Mouse (Mus musculus) cerebral cortex, adult 2 months (tissue): ENCODE data around the gene Lemd2.

Source experiments
- WGBS: fragments of 180-500 bp; shearing (Covaris S2); methylation state at CpG from one replicate; pipeline ENCODE4 v1.1.7; 2018; 5-methylcytosine and 5-hydroxymethylcytosine counted together

Gene Lemd2

DNA sequence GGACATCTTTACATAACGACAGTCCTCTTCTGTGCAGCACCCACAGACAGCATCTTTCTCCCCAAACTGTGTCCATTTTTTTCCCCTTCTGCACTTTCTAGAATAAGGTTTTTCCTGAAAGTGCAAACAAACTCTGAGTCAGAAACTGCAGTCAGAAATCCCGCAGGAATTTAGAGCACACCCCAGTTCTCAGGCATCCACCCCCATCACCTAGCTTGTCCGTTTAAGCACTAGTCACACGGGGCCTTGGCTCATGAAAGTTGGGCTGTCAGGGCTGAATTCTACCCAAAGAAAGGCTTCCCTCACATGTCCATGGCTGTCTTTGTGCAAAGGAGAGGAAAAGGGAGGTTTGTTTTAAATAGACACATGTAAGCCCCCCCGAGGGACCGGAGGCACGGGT, 23.0 kb upstream of the Lemd2 start:
- WGBS, result 32% methylated on average over 7 of the region's 7 CpGs

DNA sequence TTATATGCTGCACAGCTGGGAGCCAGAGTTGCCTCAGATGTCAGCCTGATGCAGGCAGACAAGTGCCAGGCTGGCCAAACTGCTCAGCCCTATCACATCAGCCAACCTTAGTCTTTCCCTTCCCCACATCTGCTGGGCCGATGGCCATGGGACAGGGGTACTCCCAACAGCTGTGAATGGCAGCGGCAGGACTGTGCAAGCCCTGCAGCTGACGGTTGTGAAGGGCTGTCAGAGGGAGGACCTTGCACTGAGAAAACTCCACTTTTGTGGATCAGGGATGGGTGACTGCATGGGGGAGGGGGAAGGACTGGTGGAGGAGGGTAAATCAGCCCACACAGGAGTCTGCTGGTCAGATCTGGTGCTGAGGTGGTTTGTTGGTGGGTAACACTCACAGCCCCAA, 22.4 kb upstream of the Lemd2 start:
- 48% methylated on average over 3 of the region's 3 CpGs for WGBS

DNA sequence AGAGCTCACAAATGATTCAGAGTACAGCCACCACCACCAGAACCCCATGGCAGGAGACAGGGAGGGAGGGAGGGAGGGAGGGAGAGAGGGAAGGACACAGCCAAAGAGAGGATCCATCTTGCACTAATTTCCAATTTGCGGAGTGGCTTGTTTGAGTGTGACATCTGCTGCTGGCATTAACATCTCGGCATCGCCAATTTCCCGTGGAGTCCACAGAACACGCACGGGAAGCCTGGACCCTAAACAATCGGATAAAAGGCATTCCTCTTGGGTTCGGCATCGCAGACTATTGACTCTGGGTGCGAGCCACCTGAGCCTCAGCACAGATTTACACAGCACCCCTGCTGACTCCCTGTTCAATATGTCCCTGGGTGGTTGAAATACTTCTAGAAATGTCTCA, 21.5 kb upstream of the Lemd2 start:
- WGBS, result 82% methylated on average over 10 of the region's 10 CpGs

DNA sequence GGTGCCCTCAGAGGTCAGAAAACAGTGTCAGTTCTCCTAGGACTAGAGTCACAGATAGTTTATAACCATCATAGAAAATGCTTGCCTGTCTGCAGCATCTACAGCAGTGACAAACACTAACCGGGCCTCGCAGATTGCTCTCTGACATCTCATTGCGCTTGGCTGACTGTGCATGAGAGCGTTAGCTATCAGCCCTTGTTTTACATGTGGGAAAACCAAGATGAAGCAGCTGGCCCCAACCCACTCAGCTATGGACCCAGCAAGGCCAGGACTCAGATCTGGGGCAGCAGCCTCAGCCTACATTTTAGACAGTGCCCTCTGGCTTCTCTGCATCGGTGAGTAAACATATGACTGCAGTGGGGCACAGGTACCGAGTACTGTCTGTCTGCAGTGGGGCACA, 19.6 kb upstream of the Lemd2 start:
- 90% methylated on average over 6 of the region's 6 CpGs for WGBS

DNA sequence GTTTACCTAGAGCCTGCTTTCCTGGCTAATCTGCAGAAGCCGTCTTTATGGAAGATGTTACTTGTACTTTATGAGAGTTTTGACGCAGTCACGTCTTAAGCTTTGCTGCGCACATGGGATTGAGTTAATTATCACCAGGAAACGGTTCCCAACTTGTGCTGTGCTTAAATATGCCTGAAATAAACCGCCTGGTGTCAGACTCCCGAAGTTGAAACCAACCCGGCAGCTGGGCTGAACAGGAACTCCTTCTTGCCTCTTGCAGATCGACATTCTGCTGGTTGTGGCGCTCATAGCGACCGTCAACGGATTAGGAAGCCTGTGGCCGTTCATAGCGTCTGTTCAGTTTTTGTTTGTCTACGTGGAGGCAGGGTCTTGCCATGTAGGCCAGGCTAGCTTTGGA, 17.3 kb upstream of the Lemd2 start:
- 60% methylated on average over 16 of the region's 16 CpGs for WGBS

- WGBS, result 69% methylated on average over 6 of the region's 6 CpGs
Measured at GRCm38 (mm10) chr17:27218916-27219315, 14.6 kb upstream of the Lemd2 start.

GRCm38 (mm10) chr17:27218364-27218763, 14.1 kb upstream of the Lemd2 start:
- 75% methylated on average over 4 of the region's 8 CpGs for WGBS

DNA sequence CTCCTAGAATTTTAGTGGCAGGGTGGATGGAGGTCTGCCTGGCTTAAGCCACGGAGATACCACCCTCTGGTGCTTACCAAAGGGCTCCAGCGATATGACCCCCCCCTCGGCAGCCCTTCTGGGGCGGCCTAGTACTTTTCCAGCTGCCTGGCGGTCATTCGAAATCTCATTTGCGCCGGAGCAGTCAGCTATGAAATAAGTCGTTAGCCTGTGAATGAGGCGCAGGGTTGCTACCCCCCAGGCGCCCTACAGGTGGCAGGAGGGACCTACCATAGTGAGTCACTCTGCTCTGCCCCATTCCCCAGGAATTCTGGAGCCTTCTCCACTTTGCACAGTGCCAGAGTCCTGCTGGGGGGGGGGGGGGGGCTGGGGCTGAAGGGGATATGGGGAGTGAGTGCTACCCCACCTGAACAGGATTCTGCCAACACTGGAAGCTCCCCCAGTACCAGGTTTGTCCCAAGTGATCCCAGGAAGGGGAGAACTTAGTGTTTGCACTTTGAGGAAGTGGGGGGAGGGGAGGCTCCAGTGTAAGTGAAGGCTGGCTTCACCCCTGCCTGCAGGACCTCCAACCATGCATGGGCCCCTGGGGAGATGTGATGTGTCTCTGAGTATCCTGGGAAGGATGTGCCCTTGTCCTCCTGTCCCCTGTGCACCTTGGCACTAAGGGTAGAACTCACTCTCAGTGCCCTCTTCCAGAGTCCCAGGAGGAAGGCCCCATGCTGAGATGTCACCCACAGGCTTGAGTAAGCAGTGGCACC, 8.7 kb upstream of the Lemd2 start:
- 25% methylated on average over 11 of the region's 11 CpGs for WGBS

- 83% methylated on average over 6 of the region's 6 CpGs for WGBS
Measured at GRCm38 (mm10) chr17:27212006-27212405, 7.7 kb upstream of the Lemd2 start.

- WGBS, result 82% methylated on average over 11 of the region's 11 CpGs
Measured at GRCm38 (mm10) chr17:27207113-27207707, 2.9 kb upstream of the Lemd2 start.

DNA sequence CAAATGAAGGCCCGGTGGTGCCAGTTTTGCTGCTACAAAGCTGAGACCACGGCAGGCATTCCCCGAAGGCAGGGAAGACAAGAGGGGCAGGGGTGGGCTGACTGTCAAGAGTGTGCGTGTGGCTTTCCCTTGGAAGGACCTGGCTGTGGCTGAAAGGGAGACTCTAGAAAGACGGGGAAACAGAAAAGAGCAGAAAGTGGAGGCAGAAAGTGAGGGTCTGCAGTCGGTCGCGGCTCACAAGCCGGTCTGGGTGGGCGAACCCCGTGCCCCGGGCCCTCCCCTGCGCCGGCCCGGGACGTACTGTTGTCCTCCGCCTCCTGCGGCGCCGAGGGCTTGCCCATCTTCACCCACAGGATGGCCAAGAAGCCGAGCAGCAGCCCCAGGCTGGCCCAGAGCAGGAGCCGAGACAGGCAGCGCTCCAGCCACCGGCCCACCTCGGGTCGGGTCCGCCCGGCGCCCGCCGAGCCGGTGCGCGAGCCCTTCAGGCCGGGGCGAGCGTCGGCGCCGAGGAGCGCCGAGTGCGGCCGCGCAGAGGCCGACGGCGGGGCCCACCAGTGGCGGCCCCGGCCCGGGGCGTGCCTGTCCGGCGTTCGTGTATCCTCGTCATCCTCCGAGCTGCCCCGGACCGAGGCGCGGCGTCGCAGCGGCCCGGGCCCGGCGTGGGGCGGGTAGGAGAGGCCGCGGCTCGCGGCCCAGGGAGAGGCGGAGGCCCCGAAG, 753 bp downstream of the Lemd2 start:
- WGBS, result under 1% methylated on average over 71 of the region's 74 CpGs

DNA sequence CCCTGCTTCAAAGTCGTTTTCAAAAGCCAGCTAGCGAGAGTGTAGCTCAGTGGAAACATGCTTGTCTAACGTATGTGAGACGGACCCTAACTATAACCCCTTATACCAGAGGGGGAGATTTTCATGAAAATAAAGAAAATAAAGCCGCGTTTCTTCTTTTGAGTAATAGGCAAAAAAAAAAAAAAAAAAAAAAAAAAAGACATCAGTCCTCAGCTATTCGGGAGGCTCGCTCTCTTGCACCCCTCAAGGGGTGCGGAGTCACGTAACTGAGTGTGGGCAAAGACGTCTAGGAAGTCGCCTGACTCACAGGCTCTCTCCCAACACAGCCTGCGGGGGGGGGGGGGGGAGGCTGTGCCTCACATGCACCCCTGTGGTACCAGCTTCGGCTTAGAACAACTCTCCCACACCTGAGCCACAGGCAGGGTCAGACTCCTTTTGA, 1.3 kb downstream of the Lemd2 start:
- WGBS, result 40% methylated on average over 14 of the region's 14 CpGs

GRCm38 (mm10) chr17:27201981-27202380, 2.3 kb downstream of the Lemd2 start:
- 93% methylated on average over 2 of the region's 2 CpGs for WGBS

- 71% methylated on average over 11 of the region's 11 CpGs for WGBS
Measured at GRCm38 (mm10) chr17:27200801-27201200, 3.5 kb downstream of the Lemd2 start.

GRCm38 (mm10) chr17:27199864-27200263, 4.4 kb downstream of the Lemd2 start:
- WGBS, result 46% methylated on average over 7 of the region's 7 CpGs

DNA sequence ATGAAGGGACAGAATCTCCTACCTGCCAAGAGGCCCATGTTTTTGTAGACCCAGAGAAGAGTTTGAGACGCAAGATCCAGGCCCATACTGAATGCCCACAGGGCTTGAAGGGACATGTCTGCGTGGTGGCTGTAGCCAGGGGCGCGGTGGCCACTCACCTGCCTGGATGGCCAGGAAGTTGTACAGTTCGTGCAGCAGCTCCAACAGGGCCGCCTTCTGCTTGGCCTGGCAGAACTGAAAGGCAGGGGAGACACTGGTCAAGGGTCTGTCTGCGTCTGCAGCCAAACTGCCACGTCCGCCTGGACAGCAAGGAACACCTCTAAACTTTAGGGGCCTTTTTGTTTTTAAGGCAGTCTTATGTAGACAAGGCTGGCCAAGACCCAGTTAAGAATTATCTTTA, 5.1 kb downstream of the Lemd2 start:
- WGBS, result 99% methylated on average over 9 of the region's 9 CpGs

DNA sequence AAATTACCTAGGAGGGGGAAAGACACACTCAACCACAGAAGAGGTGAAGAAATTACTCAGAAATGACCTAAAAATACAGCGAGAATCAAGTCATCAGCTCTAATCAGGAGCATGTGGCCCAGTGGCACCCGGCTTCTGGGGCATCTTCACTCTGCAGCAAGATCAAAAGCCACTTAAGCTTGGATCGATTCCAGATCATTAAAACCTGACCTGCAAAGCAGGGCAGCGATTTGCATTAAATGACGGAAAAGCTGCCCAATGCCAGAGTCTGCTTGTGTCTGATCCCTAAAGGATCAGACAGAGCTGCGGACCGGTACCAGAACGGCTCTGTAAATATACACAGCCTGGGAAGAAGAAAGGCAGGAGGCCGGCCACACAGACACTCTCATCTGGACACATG, 8.1 kb downstream of the Lemd2 start:
- 70% methylated on average over 9 of the region's 9 CpGs for WGBS

- 49% methylated on average over 20 of the region's 20 CpGs for WGBS
Measured at GRCm38 (mm10) chr17:27194258-27195185, 9.7 kb downstream of the Lemd2 start.

DNA sequence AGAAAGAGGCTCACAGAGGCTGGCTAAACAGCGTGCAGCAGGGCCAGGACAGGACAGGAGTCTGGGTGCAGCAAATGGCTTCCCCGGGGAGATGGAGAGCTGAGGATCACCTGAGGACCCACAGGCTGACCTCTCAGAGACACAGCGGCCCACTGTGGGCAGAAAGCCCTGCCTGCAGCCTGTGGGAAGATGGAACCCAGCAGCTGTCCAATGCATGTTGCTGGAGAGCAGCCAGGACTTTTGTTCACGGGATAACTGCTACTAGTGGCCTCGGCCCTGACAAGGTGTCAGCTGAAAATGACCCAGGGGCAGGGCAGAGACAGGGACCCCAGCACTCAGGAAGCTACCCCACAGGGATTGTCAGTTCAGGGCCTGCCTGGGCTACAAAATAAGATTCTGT, 12.5 kb downstream of the Lemd2 start:
- WGBS, result 62% methylated on average over 5 of the region's 5 CpGs

- 81% methylated on average over 6 of the region's 6 CpGs for WGBS
Measured at GRCm38 (mm10) chr17:27191189-27191588, 13.1 kb downstream of the Lemd2 start.

- 43% methylated on average over 10 of the region's 10 CpGs for WGBS
Measured at GRCm38 (mm10) chr17:27189640-27190216, 14.5 kb downstream of the Lemd2 start.
